Mouse (Mus musculus) cerebellum, adult 18-20 months (tissue): ENCODE measurements around the gene Rybp.

Source experiments
- DNase-seq, 2 experiments: peaks; one replicate each; pipeline ENCODE4 v3.0.0; 2021

Gene Rybp

DNA sequence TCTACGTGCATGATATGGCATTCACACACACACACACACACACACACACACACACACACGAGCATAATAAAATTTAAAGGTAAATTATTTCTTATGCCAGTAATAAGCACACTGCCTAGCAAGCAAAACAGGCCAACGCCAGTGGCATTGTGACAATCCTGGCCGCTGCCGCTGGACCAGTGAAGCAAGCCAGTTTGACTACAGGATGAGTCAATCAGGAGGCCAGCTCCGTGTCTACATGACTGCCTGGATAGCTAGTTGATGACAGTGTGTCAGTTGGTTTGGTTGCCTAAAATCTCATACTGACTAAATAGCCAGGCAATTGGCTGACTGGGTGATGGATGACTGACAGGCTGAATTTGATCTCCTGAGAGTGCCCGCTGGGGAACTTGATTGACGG, 69.8 kb downstream of the Rybp start:
- no peak for DNase-seq

DNA sequence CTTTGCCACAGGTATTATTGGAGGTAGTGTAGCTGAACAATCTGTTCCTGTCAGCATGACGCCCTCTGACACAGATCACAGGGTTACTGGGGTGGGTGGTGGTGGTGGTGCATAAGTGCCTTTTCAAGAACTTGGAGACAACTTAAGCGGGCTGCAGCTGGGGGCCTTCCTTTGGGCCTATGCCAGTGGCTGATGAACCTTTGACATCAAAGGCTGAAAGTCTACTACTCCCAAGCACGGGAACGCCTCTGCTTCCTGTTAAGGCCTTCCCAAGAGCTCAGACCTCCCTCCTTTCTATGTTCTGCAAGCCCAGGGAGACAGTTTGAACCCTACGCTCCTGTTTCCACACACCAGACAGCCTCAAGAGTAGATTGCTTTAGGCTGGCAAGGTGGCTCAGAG, 70.3 kb downstream of the Rybp start:
- DNase-seq = no peak

DNA sequence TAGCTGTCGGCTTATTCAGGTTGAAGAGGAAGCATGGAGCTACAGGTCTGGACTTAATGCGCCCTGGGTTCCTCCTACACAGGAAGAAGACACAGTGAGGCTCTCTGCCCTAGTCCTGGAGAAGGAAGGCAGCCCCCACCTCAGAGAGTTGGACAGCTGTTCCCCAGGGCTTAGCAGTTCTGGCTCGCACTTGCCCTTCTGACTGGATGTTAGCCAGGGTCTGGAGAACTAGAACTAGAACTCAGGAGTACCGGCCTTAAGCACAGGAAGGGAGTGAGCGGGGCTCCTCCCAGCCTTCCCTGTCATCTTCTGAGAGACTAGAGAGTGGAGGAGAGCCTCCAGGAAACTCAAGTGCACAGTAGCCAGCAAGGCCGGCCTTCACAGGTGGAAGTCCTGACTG, 71.5 kb downstream of the Rybp start:
- no peak for DNase-seq

DNA sequence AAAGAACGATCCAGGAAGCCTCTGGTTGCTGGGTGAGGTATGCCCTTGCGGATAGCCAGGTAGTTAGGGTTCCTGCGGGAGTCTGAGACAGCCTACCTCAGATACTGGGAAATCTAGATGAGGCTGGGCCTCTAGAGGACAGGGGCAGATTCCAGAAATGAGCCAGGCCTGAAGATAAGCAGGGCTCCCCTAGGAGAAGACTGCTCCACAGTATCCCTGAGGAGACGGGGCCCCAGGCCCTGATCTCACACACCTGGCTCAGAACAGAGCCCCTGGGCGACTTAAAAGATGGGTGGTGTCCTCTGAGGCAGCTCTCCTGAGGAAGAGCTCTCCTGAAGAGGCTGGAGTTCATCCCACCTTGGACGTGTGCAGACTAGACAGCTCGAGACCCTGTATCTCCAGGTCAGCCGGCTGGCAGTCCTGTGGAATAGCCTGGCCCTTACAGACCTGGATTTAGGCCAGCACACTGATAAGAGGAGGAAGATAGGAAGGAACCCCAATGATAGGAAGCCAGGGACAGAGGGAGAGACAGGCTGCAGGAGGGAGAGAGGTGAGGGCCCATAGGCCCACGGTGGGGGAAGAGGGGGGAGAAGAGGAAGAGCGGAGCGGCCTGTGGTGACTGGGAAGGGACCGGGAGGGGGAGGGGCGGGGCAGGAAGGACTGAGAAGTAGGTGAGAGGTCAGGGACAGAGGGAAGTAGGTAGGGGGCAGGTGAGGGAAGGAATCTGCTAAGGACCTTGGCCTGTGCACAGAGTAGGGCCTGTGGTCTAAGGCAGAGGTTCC, 73.0 kb downstream of the Rybp start:
- no peak for DNase-seq

DNA sequence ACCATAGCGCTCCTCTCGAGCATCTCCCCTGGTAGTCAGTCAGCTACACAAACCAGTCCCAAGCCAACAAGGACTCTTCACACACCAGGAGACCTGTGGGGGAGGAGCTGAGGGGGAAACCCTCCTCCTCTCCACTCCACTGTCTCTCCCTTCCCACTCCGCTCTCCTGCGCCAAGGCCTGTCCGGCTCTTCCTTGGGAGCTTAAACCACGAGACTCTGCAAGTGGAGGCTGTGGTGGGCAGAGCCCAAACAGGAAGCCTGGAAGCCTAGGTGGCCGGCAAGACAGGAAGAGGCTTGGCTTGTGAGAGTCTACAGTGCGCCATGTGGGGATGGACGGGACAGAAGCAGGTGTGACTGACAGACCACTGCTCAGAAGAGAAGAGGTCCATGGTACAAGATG, 73.7 kb downstream of the Rybp start:
- no peak for DNase-seq

DNA sequence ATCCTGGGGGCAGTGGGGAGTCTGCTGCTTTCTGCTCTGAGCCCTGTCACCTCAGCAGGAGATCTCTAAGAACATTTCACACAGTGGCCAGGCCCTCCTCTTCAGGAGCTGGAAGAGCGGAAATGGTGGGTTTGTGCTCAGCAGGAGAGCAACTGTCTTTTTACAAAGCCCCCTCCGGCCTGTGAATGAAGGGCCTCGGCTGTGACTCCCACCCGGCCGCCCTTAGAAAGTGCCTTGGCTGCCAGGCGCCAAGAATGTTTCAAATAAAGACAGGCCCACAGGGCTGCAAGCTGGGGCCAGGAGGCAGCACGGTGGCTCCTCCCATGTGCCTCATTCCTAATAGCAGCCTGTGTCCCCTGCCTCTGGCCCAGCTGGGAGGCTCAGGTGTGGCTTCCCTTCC, 74.5 kb downstream of the Rybp start:
- no peak for DNase-seq

DNA sequence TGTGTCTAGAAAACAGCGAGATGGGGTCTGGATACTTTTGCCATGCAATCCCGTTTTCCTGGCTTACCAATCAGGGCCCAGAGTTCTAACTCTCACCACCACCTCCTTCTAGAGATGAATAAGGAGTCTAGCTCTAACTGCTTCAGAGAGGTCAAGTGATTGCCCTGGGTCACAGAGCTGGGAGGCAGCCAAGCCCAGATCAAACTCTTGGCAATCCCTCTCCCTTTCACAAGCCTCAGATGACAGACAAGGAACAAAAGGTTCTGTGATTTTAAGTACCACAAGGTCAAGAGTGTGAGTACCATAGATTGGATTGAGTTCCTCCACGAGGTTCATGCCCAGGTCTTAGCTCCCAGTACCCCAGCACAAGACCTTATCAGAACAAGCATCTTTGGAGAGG, 75.6 kb downstream of the Rybp start:
- no peak for DNase-seq

DNA sequence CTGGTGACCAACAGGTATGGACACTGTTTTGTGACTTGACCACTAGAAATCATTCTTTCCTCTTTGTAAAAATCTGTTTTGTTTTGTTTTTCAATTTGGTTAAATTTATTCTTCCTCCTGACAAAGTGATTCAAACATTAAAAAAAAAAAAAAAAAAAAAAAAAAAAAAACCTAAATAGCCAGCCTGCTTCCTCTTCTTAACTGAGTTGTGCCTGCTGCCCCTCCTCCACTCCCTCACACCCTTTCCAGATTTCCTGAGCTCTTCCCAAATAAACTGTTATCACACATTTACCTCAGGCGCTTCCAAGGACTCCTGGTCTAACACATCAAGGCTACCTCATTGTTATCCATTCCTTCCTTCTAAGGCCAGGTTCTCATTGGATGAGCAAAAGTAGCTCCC, 76.8 kb downstream of the Rybp start:
- no peak for DNase-seq

DNA sequence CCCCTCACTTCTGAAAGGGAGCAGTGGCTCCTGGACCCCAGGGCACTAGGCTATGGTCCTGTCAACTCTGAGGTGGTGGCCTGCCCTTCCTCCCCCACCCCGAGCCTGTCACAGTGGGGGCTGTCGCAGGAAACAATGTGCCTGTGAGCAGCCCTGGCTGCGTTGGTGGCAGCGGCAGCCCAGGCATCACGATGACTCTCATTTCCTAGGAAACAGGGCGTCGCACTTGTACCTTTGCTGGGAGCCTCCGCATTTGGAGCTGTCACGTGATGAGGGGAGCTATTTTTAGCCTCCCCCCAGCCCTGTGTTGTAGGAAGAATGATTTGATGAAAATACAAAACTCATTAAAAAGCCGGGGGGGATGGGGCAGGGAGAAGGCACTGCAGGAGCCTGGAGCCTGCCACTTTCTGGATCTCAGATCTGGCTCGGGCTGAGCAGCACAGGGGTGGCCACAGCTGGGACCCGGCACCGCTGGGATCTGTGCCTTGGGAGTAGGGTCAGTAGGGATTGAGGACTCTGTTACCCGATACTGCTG, 80.5 kb downstream of the Rybp start:
- DNase-seq = no peak

DNA sequence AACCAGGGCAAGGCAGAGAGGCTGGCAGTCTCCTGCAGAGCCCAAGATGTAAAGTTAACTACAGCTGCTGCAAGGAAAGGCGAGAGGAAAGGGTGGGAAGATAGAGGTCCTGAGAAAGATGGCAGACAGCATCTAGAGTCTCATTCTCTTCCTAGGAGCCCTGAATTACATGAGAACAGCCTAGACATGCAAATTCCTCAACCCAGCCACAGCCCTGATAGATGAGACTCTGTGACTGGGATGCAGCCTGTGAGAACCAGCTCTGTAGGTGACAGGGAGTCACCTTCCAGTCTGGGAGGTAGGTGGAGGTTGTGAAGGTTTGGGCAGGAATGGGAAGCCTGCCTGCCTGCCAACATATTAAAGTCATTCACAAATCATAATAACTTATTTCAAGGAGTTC, 81.0 kb downstream of the Rybp start:
- DNase-seq = no peak

DNA sequence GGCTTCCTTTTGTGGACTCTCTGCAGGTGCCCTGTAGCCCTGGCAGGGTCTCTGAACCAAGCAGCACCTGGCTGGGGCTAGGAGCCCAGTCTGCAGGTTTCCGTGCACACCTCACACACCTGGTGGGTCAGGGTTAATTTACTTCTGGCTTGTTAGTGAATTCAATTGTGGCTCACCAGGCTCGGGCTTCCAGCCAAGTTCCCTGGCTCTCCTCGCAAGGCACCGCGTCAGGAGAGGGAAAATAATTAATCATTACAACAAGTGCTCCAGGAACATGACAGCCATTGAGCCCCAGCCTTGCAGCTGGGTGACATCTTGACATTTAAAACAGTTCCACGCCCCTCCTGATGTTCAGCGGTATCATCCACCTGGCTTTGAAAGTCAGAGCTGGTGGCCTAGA, 82.8 kb downstream of the Rybp start:
- DNase-seq = no peak

DNA sequence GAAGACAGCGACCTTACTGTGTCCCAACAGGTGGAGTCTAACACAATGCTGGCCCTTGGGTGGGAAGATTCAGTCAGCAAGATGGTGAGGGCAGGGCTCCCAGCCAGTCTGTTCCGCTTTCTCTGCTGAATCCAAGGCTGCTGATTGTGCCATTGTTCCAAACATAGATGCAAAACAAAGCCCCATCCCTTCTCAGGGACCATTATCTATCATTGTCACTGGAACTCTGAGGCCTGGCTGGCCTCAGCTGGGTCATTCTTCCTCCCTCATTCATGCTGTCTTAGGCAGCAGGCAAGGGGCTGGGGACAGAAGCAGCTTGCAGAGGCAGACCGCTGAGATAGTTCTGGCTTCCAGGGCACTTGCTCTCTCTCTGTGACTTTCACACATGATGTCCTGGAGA, 83.8 kb downstream of the Rybp start:
- no peak for DNase-seq

DNA sequence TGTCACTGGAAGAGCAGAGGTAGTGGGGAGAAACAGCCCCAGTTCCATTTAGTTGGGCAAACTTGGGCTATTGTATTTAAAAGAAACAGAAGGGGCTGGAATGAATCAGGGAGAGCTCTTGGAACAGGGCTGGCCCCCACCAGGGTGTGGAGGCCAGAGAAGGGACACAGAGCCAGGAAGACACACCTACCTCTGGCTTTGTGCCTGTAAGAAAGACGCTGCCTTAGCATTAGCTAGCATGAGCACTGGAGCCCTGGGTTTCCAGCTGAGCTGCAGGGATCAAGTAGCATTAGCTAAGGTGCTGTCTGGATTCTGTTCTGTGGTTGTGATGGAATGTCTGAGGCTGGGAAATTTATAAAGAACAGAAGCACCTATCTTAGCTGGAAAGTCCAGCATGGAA, 85.2 kb downstream of the Rybp start:
- DNase-seq = no peak

DNA sequence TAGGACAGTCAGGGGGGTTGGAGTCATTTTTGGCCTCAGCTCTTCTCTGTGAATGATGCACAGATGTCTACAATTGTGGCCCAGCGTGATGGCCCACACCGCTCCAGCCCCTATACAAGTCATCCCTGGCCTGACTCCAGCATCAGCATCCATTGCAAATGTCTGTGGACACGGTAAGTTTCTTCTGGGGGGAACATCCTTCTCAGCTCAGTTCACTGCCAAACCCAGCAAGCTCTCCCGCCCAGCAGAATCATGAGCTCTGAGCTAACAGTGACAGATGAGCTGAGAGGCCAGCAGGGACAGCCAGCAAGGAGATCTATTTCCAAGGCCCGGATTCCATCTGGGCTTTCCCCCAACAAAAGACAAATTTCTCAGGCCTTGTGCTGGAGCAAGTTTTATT, 90.2 kb downstream of the Rybp start:
- no peak for DNase-seq

DNA sequence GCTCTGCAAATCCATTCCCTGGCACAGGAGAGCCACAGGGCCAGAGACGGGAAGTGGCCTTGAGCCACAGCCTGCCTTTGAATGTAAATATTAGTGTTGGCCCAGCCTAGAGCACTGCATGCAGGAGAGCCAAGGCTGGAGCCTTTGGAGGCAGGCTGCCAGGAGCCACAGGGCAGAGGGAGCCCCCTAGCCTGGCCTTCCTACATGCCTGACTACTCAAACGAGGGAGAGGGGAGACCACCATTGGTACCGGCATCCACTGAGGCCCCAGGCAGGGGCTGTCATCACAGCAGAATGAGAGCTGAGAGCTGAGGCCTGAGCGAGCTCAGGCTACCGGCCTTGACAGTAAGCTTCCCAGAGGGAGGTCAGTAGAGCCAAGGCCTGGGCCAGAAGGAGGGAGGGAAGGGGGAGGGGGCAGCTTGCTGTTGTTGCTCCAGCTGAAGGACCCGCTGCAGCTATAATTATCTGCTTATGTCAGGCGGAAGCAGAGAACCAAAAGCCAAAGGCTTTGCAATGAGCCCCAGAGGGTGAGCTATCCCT, 91.3 kb downstream of the Rybp start:
- no peak for DNase-seq

DNA sequence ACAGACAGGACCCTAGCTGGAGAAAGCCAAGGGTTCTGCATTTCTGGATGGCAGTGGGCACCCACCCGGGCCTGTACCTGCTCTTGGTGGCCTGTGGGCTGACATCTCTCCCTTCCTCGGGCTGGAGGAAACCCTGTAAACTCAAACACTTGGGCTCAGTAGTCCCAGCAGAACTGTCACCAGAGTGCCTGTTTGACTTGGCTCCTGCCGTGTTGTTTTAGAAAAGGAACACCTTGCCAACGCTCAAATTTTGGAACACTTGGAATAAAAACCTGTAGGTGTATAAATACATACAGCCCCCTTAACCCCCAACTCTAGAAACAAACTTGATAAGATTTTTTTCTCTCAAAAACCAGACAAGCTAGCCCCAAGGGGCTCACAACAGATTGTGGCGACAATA, 92.2 kb downstream of the Rybp start:
- DNase-seq = no peak

DNA sequence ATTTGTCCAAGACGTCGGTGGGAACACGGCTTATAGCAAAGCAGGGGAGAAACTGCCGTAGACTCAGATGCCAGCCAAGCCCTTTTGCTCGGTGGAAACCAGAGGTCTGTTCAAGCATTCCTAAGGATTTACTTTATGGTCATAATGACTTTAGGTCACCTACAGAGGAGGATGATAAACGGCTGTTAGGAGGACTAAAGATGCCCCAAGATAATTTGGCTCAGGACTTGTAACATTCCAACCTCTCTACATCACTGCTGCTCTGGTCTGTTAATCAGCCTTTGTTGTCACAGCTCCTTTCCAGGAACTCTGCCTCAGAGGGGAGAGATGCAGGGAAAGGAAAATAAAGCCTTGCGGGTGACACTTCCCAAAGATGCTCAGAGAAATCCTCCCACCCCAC, 93.5 kb downstream of the Rybp start:
- DNase-seq = no peak

DNA sequence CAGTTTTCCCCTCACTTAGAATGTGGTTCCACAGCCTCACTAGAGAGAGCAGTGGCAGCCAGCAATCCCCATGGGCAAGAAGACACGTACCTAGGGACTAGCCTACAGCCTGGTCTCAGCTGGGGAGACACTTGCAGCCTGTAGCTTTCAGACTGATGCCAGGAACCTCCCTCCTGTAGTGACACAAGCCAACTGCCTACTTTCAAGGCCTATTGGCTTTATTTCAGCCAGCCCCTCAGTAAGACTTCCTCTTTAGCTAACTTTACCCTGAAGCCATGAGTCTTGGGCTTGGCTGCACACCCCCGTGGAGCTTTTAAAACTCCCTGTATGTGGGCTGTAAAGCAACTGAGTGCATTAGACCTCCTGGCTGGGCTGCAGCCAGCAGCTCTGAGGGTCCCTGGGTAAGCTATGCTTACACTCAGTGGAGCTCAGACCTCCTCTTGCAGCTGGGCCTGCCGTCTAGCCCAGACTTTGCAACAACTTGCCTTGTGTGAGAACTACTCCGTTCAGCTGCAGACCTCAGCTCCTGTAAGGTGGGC, 94.5 kb downstream of the Rybp start:
- DNase-seq = no peak

DNA sequence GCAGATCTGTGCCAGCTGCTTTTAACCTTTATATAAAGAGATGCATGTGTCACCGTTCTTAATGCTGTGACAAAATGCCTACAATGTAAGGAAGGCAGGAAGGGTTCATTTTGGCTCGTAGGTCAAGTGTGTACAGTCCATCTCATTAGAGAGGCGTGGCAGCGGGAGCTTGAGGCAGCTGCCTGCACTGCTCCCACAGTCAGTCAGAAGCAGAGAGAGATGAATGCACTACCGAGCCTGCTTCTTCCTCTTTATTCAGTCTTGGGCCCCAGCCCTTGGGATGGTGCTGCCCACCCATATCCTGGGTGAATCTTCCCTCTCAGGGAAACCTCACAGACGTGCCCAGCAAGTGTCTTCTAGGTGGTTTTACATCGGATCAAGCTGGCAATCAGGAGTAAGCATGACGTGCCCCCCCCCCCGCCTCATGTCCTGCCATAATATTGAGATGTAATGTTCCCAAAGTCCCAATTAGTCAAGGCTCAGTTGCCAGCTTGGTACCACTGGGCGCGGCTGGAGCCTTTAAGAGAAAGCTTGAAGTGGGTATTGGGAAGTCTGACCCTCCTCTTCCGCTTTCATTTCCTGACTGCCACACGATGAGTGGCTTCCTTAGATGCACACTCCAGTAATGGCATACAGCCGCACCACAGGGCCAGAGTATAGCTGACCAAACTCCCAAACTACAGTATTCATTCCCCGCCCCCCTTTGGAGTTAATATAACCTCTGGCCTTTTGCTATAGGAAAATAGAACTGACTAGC, 96.3 kb downstream of the Rybp start:
- DNase-seq = no peak

DNA sequence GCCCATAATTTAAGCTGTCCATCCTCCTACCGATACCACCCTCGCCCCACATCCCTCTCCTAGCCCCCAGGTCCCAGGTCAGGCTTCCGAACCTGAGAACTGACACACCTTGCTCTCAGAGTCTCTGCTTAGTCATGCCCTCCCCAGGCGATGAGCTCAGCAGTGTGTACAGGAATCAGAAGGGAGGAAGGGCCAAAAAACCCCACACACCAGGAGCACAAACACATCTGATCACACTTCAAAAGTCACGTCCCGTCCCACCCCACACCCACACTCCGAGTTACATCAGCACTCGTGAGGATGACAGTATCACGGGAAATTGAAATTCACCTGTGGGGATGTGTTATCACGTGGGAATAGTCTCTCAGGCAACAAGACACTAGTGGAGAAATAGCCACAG, 97.0 kb downstream of the Rybp start:
- no peak for DNase-seq

DNA sequence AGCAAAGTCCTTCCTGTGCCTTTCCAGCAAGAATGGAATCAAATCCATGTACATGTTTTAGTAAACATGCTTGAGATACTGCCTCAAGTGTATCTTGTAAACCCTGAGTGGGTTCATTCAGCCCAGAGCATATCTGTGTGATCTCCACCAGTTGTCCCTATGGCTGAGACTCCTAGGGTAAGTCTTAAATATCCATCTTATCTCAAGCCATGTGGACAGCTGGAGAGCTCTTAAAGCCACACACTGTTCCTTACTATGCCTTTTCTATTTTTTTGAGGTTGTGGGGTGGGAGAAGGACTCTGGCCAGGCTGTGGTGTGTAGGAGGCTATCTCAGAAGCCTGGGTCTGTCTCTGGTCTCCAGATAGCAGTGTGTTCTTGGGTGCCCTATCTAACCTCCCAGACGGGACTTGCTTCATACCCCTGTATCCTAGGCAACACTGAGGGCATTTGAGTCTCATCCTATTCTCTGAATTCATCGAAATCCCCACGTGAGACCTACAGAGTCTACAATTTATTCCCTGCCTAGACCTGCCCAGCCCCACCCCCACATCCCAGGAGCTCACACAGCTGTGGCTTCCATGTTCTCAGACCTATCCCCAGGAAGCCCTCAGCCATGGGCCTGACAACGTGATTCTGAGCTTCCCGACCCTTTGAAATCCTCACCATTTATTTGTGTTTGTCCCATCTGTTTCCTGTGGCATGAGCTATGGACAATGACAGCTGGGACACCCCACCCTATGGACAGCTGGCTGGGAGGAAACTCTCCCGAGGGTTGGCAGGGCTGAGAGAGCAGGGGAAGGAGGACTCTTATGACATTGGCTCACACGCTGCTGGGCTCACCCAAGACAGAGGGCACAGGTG, 98.2 kb downstream of the Rybp start:
- DNase-seq = no peak

DNA sequence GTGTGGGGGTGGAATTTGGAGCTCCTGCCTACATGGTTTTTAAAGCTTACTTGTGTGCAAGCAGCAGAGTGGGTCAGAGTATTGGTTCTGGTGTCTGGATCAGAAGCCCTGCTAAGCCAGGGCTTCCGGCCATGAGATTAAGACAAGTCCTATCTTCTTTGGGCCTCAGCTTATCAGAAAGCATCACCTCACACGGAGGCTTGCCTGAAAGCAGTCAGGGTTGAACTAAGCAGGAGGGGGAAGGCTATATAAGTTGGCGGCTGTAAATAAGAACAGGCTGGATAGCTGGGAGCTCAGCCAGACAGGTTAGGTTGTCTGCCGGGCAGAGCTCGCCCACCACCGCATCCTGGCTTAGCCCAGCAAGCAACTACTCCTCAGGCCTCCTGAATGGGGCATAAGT, 99.5 kb downstream of the Rybp start:
- no peak for DNase-seq

DNA sequence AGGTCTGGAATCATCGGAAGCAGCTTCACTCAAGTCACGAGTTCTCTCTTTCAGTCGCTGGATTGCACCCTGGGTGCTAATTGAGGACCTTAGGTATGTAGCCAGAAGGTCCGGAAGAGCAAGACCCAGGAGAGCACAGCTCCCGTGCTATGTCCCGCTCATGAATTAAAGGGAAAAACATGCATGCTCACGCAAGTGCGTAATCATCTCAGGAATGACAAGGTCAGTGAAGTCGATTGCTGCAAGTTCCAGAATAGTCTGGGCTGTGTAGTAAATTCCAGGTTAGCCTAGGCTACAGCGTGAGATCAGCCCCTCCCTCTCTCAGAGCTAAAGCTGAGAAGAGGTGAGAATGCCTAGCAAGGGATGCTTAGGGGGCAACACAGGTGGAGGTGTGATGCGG, 100.5 kb downstream of the Rybp start:
- no peak for DNase-seq
